Mouse (Mus musculus) brain, embryonic 14.5 days (tissue): Measurements from ENCODE around the gene Brwd1.

Source experiments
- CTCF ChIP-seq: fragments of 200-500 bp; IDR thresholded peaks from 2 replicates; pipeline ENCODE4 v1.5.1; 2012; ENCODE audit warnings: inconsistent platforms, mild to moderate bottlenecking, moderate library complexity, borderline replicate concordance; ENCODE audit not compliant: insufficient read depth, insufficient read length; ENCODE audit errors: extremely low read depth
- POLR2A ChIP-seq: fragments of 200-500 bp; IDR thresholded peaks from 2 replicates; pipeline ENCODE4 v1.6.1; 2012; ENCODE audit warnings: mild to moderate bottlenecking, inconsistent platforms, borderline replicate concordance; ENCODE audit not compliant: poor library complexity, insufficient read depth, insufficient read length, severe bottlenecking; ENCODE audit errors: extremely low read depth

- no peak for TF ChIP-seq POLR2A
- TF ChIP-seq CTCF: no peak
These were observed 47.9 kb downstream of the Brwd1 start for GRCm38 (mm10) chr16:96034473-96034872.
